Mouse (Mus musculus): ENCODE measurements around the gene Olfr206. TPM values are rescaled to one million over a fixed set of nuclear protein-coding genes. Genes with fewer than 3 reads are reported as not detected.

Gene Olfr206
- total and polyA plus RNA-seq, 3 experiments, result 0.27 TPM; not detected in 2

Other genes with a start within 250 kb of the Olfr206 start
- gene Olfr193, start 237.4 kb downstream of the Olfr206 start, total RNA-seq (2014; fragmentation: Nextera tagmentation), result not detected in 2 replicates
- gene Olfr193, start 237.4 kb downstream of the Olfr206 start, total RNA-seq (2017), result 0.55 TPM in 1 of 2 replicates, not detected in the other
- gene Olfr193, start 237.4 kb downstream of the Olfr206 start, polyA plus RNA-seq (2012), result not detected in 2 replicates
- not detected in 2 replicates for gene Olfr194, start 228.2 kb downstream of the Olfr206 start, total RNA-seq (2014; fragmentation: Nextera tagmentation)
- 0.55 TPM in 1 of 2 replicates, not detected in the other for gene Olfr194, start 228.2 kb downstream of the Olfr206 start, total RNA-seq (2017)
- gene Olfr194, start 228.2 kb downstream of the Olfr206 start, polyA plus RNA-seq (2012), result not detected in 2 replicates
- 1.9 and 2.3 TPM in 2 replicates for gene Olfr195, start 202.2 kb downstream of the Olfr206 start, total RNA-seq (2014; fragmentation: Nextera tagmentation)
- 0.12 and 0.27 TPM in 2 replicates for gene Olfr195, start 202.2 kb downstream of the Olfr206 start, total RNA-seq (2017)
- not detected in 2 replicates for gene Olfr195, start 202.2 kb downstream of the Olfr206 start, polyA plus RNA-seq (2012)
- not detected in 2 replicates for gene Olfr196, start 178.8 kb downstream of the Olfr206 start, total RNA-seq (2014; fragmentation: Nextera tagmentation)
- not detected in 2 replicates for gene Olfr196, start 178.8 kb downstream of the Olfr206 start, total RNA-seq (2017)
- gene Olfr196, start 178.8 kb downstream of the Olfr206 start, polyA plus RNA-seq (2012), result not detected in 2 replicates
- gene Olfr198, start 145.7 kb downstream of the Olfr206 start, total RNA-seq (2014; fragmentation: Nextera tagmentation), result not detected in 2 replicates
- 0.12 TPM in 1 of 2 replicates, not detected in the other for gene Olfr198, start 145.7 kb downstream of the Olfr206 start, total RNA-seq (2017)
- gene Olfr198, start 145.7 kb downstream of the Olfr206 start, polyA plus RNA-seq (2012), result not detected in 2 replicates
- not detected in 2 replicates for gene Olfr199, start 129.5 kb downstream of the Olfr206 start, total RNA-seq (2014; fragmentation: Nextera tagmentation)
- 0.16 TPM in 1 of 2 replicates, not detected in the other for gene Olfr199, start 129.5 kb downstream of the Olfr206 start, total RNA-seq (2017)
- gene Olfr199, start 129.5 kb downstream of the Olfr206 start, polyA plus RNA-seq (2012), result not detected in 2 replicates
- 0.39 and 0.90 TPM in 2 replicates for gene Olfr201, start 76.6 kb downstream of the Olfr206 start, total RNA-seq (2014; fragmentation: Nextera tagmentation)
- gene Olfr201, start 76.6 kb downstream of the Olfr206 start, total RNA-seq (2017), result 0.46 and 0.55 TPM in 2 replicates
- gene Olfr201, start 76.6 kb downstream of the Olfr206 start, polyA plus RNA-seq (2012), result 0.07 TPM in 1 of 2 replicates, not detected in the other
- gene Olfr202, start 62.5 kb downstream of the Olfr206 start, total RNA-seq (2014; fragmentation: Nextera tagmentation), result not detected in 2 replicates
- gene Olfr202, start 62.5 kb downstream of the Olfr206 start, total RNA-seq (2017), result not detected in 2 replicates
- not detected in 2 replicates for gene Olfr202, start 62.5 kb downstream of the Olfr206 start, polyA plus RNA-seq (2012)
- not detected in 2 replicates for gene Olfr203, start 50.4 kb downstream of the Olfr206 start, total RNA-seq (2014; fragmentation: Nextera tagmentation)
- not detected in 2 replicates for gene Olfr203, start 50.4 kb downstream of the Olfr206 start, total RNA-seq (2017)
- not detected in 2 replicates for gene Olfr203, start 50.4 kb downstream of the Olfr206 start, polyA plus RNA-seq (2012)
- gene Olfr204, start 31.0 kb downstream of the Olfr206 start, total RNA-seq (2014; fragmentation: Nextera tagmentation), result not detected in 2 replicates
- gene Olfr204, start 31.0 kb downstream of the Olfr206 start, total RNA-seq (2017), result 0.05 and 0.12 TPM in 2 replicates
- gene Olfr204, start 31.0 kb downstream of the Olfr206 start, polyA plus RNA-seq (2012), result not detected in 2 replicates
- gene Olfr205, start 18.1 kb downstream of the Olfr206 start, total RNA-seq (2014; fragmentation: Nextera tagmentation), result not detected in 2 replicates
- not detected in 2 replicates for gene Olfr205, start 18.1 kb downstream of the Olfr206 start, total RNA-seq (2017)
- not detected in 2 replicates for gene Olfr205, start 18.1 kb downstream of the Olfr206 start, polyA plus RNA-seq (2012)
- gene Olfr209, start 14.7 kb upstream of the Olfr206 start, total RNA-seq (2014; fragmentation: Nextera tagmentation), result not detected in 2 replicates
- gene Olfr209, start 14.7 kb upstream of the Olfr206 start, total RNA-seq (2017), result 0.16 TPM in 1 of 2 replicates, not detected in the other
- not detected in 2 replicates for gene Olfr209, start 14.7 kb upstream of the Olfr206 start, polyA plus RNA-seq (2012)
- not detected in 2 replicates for gene Gabrr3, start 58.1 kb upstream of the Olfr206 start, total RNA-seq (2014; fragmentation: Nextera tagmentation)
- gene Gabrr3, start 58.1 kb upstream of the Olfr206 start, total RNA-seq (2017), result 0.05 and 0.17 TPM in 2 replicates
- not detected in 2 replicates for gene Gabrr3, start 58.1 kb upstream of the Olfr206 start, polyA plus RNA-seq (2012)
- 42.9 and 49.4 TPM in 2 replicates for gene Riox2, start 122.5 kb upstream of the Olfr206 start, total RNA-seq (2014; fragmentation: Nextera tagmentation)
- 48.8 and 55.1 TPM in 2 replicates for gene Riox2, start 122.5 kb upstream of the Olfr206 start, total RNA-seq (2017)
- gene Riox2, start 122.5 kb upstream of the Olfr206 start, polyA plus RNA-seq (2012), result 6.7 and 8.1 TPM in 2 replicates